Mouse (Mus musculus) macrophage (primary cell): ENCODE data around the gene Olfml2a. TPM values are rescaled to one million over a fixed set of nuclear protein-coding genes. Genes with fewer than 3 reads are reported as not detected.

Experiments
- H3K27ac ChIP-seq: fragments of 350-480 bp; formaldehyde crosslinking; 2 replicates; pipeline ENCODE4 v1.9.0; 2021
- H3K36me3 ChIP-seq: fragments of 350-480 bp; formaldehyde crosslinking; 2 replicates; pipeline ENCODE4 v1.9.0; 2021; ENCODE audit errors: inconsistent target
- H3K4me3 ChIP-seq: fragments of 350-480 bp; formaldehyde crosslinking; 2 replicates; pipeline ENCODE4 v1.9.0; 2021; ENCODE audit errors: inconsistent target
- H3K79me2 ChIP-seq: fragments of 350-480 bp; formaldehyde crosslinking; 2 replicates; pipeline ENCODE4 v1.9.0; 2021; ENCODE audit errors: inconsistent target
- WGBS: methylation state at CpG from one replicate; pipeline ENCODE4 v1.1.7; 2026; ENCODE audit warnings: inconsistent platforms; ENCODE audit not compliant: missing documents; 5-methylcytosine and 5-hydroxymethylcytosine counted together
- polyA plus RNA-seq: library from polyadenylated mRNA; stranded (reverse); fragments of 250-400 nt; gene quantifications from 3 replicates; pipeline ENCODE4 v1.2.4, GENCODE M21; 2018; ENCODE audit warnings: inconsistent platforms

Olfml2a gene
- polyA plus RNA-seq, 1 experiment from 2014 or later, result not detected

- Histone ChIP-seq H3K27ac (no peak overlapping the region), H3K36me3 (no peaks in the 10 kb centered on the region), H3K4me3 (no peak overlapping the region), H3K79me2 (no peaks in the 10 kb centered on the region)
- WGBS, result 69% methylated on average over 3 of the region's 3 CpGs
Measured at GRCm38 (mm10) chr2:38986580-38986979, 54.8 kb downstream of the Olfml2a start.

GRCm38 (mm10) chr2:38987371-38987770 lies 55.6 kb downstream of the Olfml2a start:
- no peaks in the 10 kb centered on the region for H3K79me2 ChIP-seq
- H3K4me3 ChIP-seq, result no peak overlapping the region
- 57% methylated on average over 1 of the region's 1 CpGs for WGBS
- no peaks in the 10 kb centered on the region for H3K36me3 ChIP-seq
- no peak overlapping the region for H3K27ac ChIP-seq

DNA sequence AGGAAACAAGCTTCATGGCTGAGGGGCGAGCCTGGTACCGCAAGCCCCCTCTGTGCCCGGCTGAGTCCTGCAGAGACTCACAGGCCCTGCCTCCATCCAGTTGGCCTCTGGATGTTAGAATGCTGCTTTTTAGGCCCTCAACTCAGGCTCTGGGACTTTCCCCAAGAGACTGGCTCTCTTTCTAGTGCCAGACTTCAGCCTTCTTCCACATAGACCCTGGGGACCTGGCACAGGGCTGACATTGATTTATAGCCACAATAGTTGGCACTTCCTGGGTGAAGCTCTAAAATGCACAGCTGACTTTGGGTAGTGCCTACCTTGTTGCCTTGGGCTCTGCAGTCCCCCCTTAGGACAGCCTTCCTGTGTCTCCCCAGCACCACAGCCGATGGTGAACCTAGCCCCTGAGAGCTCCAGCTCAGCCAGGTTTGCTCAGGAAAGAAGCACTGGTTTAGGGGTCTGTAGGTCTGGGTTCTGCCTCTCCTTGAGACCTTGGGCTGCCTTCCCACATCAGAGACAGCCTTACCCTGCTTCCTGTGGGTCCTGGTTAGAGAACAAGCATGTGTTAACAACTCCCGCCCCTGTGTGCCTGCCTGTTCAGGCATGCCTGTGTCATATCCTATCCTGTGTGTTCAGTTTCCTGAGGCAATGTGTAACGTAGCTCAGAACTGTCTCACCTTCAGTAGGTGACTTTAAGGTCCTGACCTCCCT lies 56.2 kb downstream of the Olfml2a start:
- Histone ChIP-seq H3K79me2 (no peaks in the 10 kb centered on the region), H3K4me3 (no peak overlapping the region), H3K27ac (no peak overlapping the region), H3K36me3 (no peaks in the 10 kb centered on the region)
- WGBS, result 77% methylated on average over 6 of the region's 6 CpGs

DNA sequence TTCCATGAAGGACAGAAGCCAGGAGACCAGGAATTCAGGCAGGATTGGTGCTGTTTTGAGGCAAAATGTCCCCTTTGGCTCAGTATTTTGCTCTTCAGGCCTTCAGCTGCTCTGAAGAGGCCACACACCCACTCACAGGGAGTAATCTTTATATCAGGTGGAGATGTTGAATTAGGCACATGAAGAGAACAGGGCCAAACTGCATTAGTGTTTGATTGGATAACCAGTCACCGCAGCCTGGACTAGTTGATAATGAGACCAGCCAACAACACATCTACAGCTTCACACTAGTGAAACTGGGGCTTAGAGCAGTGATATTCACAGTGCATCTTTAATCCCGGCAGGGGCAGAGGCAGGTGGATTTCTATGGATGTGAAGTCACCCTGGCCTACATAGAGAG lies 57.2 kb downstream of the Olfml2a start:
- no peaks in the 10 kb centered on the region for H3K36me3 ChIP-seq
- WGBS, result 94% methylated on average over 2 of the region's 2 CpGs
- H3K79me2 ChIP-seq, result no peaks in the 10 kb centered on the region
- H3K4me3 ChIP-seq, result no peak overlapping the region
- no peak overlapping the region for H3K27ac ChIP-seq

DNA sequence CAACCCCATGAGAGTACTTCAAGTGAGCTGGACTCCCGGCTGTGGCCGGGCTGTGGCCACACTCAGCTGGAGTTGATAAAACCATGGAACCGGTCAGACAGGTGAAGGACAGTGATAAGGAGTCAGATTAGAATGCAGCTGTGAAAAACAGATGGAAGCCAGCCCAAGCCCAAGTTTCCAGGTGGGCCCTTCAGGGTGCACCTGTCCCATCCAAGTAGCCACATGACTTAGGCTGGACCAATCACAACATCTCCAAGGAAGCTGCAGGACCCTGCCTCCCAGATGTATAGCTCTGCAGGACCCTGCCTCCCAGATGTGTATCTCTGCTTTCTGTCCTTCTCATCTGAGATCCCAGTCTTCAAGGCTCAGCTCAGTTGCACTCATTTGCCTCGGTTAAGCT lies 60.2 kb downstream of the Olfml2a start:
- Histone ChIP-seq H3K36me3 (no peaks in the 10 kb centered on the region), H3K79me2 (no peaks in the 10 kb centered on the region), H3K27ac (no peak overlapping the region), H3K4me3 (no peak overlapping the region)
- WGBS, result 90% methylated on average over 4 of the region's 4 CpGs

DNA sequence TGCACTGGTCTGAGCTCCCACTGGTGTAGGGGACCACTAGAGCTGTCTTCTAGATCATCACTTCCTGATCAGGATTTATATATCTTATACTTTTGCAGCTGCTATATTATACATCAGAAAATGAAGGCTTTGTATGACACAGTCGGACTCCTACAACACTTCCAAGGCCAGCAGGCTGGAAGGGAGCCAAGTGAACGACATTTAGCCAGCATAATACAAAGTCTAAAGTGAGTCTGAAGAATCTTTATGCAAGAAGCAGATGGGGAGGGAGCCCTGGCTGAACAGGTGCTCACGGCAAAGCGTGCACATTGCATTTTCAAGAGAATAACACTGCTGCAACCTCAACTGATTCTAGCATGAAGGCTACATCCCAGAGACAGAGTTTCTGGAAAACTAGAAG lies 60.7 kb downstream of the Olfml2a start:
- no peaks in the 10 kb centered on the region for H3K36me3 ChIP-seq
- no peak overlapping the region for H3K27ac ChIP-seq
- no peak overlapping the region for H3K4me3 ChIP-seq
- WGBS, result 80% methylated on average over 4 of the region's 4 CpGs
- H3K79me2 ChIP-seq, result no peaks in the 10 kb centered on the region

- Histone ChIP-seq H3K4me3 (peak within 1 kb of the TSS; percentile 58), H3K79me2 (peaks cover 7% of the 10 kb centered on the region), H3K36me3 (peaks cover 24% of the 10 kb centered on the region), H3K27ac (peak within 1 kb of the TSS; percentile 73)
- WGBS, result 12% methylated on average over 33 of the region's 33 CpGs
Measured at GRCm38 (mm10) chr2:38997386-38998374, 65.9 kb downstream of the Olfml2a start, which contains the start of gene Wdr38. TSS of gene Wdr38 (plus strand) at chr2:38997476.

- H3K79me2 ChIP-seq, result peaks cover 24% of the 10 kb centered on the region
- 77% methylated on average over 4 of the region's 4 CpGs for WGBS
- no peak overlapping the region for H3K27ac ChIP-seq
- H3K36me3 ChIP-seq, result peaks cover 29% of the 10 kb centered on the region
- H3K4me3 ChIP-seq, result no peak overlapping the region
Measured at GRCm38 (mm10) chr2:38999381-38999780, 67.6 kb downstream of the Olfml2a start.

- H3K36me3 ChIP-seq, result peaks cover 29% of the 10 kb centered on the region
- peaks cover 27% of the 10 kb centered on the region for H3K79me2 ChIP-seq
- no peak overlapping the region for H3K27ac ChIP-seq
- WGBS, result 80% methylated on average over 8 of the region's 8 CpGs
- no peak overlapping the region for H3K4me3 ChIP-seq
Measured at GRCm38 (mm10) chr2:38999910-39000586, 68.3 kb downstream of the Olfml2a start.

GRCm38 (mm10) chr2:39000587-39000919 lies 68.8 kb downstream of the Olfml2a start:
- 96% methylated on average over 4 of the region's 4 CpGs for WGBS
- Histone ChIP-seq H3K79me2 (peaks cover 31% of the 10 kb centered on the region), H3K36me3 (peaks cover 29% of the 10 kb centered on the region), H3K4me3 (no peak overlapping the region), H3K27ac (no peak overlapping the region)

- H3K27ac ChIP-seq, result no peak overlapping the region
- peaks cover 29% of the 10 kb centered on the region for H3K36me3 ChIP-seq
- 93% methylated on average over 3 of the region's 3 CpGs for WGBS
- no peak overlapping the region for H3K4me3 ChIP-seq
- H3K79me2 ChIP-seq, result peaks cover 44% of the 10 kb centered on the region
Measured at GRCm38 (mm10) chr2:39001866-39002265, 70.1 kb downstream of the Olfml2a start.

- peaks cover 49% of the 10 kb centered on the region for H3K79me2 ChIP-seq
- peaks cover 29% of the 10 kb centered on the region for H3K36me3 ChIP-seq
- no peak overlapping the region for H3K4me3 ChIP-seq
- WGBS, result 37% methylated on average over 8 of the region's 8 CpGs
- H3K27ac ChIP-seq, result no peak overlapping the region
Measured at GRCm38 (mm10) chr2:39003106-39003505, 71.3 kb downstream of the Olfml2a start.

GRCm38 (mm10) chr2:39003512-39003911 lies 71.7 kb downstream of the Olfml2a start:
- H3K79me2 ChIP-seq, result peaks cover 52% of the 10 kb centered on the region
- peak overlapping the region; percentile 79; the same call in 1 of the 2 replicates for H3K4me3 ChIP-seq
- H3K27ac ChIP-seq, result peak overlapping the region; percentile 59; the same call in 1 of the 2 replicates
- H3K36me3 ChIP-seq, result peaks cover 29% of the 10 kb centered on the region
- WGBS, result 55% methylated on average over 5 of the region's 5 CpGs

DNA sequence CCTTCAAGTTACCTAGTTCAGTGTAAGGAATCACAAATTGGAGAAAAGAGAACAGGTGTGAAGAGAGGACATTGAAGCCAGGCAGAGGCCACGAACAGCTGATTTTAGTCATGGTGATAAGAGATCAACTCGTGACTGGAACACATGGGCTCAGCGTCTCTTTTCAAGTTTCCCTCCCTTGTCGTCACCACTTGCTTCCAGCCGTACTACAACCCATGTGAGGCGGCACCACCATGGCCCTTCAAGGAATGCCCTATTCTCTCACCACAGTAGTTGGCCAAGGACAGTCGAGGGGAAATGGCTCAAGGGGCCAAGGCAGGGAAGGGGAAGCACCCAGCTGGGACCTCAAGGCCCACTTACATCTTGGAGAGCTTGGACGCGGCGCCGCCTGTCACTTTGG lies 72.6 kb downstream of the Olfml2a start:
- H3K4me3 ChIP-seq, result peak overlapping the region; percentile 79
- peak overlapping the region; percentile 59 for H3K27ac ChIP-seq
- 3% methylated on average over 11 of the region's 11 CpGs for WGBS
- H3K36me3 ChIP-seq, result peaks cover 29% of the 10 kb centered on the region
- peaks cover 61% of the 10 kb centered on the region for H3K79me2 ChIP-seq
